Mouse (Mus musculus) ZHBTc4 (cell line): Measurements from ENCODE around the gene Hist1h2ap.
"Not testable (repeated sequence)": the region's sequence is repeated elsewhere in the genome, so short reads cannot be mapped to it uniquely, and the experiment has no call there.

ENCODE experiments used
- DNase-seq: peaks from one replicate; pipeline ENCODE4 v3.0.0-alpha.2; 2011; ENCODE audit warnings: low read depth, low spot score

The Hist1h2ap gene

DNA sequence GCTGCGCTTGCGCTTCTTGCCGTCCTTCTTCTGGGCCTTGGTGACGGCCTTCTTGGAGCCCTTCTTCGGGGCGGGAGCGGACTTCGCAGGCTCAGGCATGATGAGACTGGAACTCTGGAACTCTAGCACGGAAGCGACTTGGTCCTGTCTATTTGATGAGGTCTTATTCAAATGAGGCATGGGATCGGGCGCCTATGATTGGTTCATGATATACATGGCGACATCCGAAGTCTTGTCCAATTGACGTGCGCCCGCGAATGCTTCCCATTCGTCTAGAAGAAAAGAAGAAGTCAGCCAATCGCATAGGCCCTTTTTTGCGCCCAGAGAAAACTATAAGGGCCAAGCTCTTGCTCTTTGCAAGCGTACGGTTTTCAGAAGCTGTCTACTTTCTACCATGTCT, 23.2 kb downstream of the Hist1h2ap start, which contains the start of the genes Hist1h2bq and Hist1h2ao:
TSS of gene Hist1h2bq (minus strand) at position 125 of the 400 bp plus-strand sequence.
TSS of gene Hist1h2ao (plus strand) at position 393 of the 400 bp plus-strand sequence.
- DNase-seq = not testable (repeated sequence)

DNA sequence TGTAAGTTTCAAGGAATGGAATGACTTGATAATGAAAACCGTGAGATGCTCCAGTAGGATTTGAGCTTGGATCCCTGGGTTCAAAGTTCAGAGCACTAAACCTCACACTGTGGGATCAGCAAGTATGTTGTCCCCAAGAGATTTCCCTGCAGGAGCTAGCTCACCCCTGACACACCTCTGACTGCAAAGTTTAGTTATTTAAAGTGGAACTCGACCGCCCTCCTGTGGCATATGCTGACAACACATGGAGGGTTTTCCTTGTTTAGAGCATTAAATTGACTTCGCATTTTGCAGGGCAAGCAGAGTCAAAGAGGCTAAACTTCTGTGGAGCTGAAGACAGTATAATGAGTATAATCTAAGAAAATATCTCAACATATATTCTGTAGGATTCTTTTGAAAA, 30.2 kb downstream of the Hist1h2ap start:
- not testable (repeated sequence) for DNase-seq

DNA sequence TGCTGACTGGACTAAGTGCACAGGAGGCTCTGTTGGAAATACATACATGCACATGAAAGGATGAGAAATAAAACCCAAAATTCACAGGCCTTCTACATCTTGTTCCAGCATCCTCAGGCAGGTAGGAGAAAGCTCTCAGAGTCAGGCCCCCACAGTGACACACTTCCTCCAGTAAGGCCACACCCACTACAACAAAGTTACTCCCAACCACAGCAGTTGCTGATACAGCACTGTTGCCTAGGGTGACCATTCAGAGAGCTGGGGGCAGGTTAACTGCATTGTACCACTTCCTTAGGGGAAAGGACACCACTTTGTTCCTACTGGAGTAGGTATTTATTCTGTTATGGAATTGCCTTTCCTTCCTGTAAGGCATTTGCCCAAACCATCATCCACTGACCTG, 36.1 kb downstream of the Hist1h2ap start:
- DNase-seq = not testable (repeated sequence)

DNA sequence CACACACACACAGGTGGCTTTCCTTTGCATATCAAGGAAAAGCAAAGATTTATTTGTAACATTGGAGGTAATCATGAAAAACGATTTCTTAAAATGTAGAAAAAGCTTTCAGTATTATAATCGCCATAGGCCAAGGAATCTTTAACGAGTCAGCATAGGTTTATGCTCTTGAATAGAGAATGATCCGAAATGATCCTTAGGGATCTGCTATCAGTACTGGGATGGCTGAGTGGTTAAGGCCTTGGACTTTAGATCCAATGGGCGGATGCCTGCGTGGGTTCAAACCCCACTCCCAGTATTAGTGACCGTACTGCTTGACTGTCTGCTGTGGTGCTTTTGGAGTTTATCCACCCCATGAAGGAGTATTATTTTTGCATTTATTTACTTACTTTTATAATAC, 37.7 kb downstream of the Hist1h2ap start:
- peak; percentile 43 for DNase-seq

DNA sequence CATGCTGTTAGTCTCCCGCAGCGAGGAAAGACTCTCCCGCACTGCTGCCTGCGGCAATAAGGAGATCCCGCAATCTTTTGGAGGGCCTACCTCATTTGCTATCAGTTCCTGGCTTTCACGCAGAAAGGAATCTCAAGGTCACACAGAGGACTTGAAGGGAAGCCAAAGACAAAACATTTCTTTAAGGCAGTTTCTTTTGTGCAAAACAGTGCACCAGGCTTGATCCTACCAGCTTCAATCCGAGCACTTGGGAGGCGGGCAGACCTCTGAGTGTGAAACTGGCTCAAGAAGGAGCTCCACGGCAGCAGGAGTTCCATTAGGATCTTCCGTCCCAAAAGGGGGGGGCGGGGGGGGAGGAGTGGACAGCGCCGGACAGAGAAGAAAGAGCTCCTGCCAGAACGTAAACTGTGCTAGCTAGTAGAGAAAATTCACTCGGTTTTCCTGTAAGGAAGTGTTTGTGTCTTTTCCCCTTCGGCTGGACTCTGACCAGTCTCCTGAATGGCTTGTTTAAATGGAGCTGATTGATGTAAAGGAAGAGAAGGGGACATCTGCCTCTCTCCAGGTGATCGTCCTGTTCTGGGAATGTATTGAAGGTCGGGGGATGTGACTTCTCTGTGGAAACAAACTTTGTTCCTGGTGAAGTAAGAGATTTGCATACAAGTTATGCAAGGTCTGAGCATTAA, 42.6 kb downstream of the Hist1h2ap start:
- DNase-seq = peak; percentile 91

DNA sequence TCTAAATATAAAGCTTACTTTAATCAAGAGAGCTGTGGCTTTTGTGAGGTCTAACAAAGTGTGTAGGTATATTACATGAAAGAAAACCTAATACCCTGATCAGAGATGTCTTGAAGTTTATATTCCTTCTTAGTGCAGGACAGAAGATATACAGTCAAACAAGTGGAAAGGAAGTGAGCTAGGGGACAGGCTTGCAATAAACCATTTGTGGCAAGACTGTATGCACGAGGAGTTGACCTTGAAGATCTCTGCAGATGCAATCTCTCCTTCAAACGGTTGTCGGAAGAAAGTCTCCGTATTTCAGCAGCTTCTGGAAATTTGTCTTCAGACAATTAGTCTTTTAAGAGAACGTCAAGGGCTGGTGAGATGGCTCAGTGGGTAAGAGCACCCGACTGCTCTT, 43.4 kb downstream of the Hist1h2ap start:
- peak; percentile 25 for DNase-seq

DNA sequence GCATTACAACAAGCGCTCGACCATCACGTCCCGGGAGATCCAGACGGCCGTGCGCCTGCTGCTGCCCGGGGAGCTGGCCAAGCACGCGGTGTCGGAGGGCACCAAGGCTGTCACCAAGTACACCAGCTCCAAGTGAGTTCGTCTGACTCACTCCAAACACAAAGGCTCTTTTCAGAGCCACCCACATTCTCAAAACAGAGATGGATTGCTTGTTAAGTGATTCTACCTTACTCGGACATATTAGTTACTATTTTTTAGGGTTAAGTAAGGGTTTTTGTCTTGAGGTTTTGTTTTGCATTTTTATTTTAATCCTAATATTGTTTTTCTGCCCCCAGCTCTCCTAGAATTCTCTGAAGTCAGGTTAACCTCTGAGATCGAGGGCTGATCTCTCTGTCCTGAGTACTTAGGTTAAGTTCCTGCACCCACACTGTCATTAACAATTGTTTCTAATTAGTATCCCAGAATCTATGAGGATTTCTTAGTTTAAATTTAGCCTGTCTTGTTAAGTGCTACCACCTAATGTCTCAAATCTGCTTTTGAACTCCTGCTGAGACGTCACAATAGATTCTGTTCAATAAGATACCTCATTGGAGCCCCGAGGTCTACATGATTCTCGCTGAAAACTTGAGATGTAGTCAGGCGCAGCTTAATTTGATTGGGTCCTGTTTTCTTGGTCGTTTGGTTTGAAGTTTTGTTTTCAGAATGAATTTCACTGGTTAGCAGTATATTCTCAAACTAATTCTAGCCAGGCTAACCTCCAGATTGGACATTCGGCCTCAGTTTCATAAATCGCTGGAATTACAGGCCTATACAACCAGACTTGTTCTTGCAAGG, 45.3 kb downstream of the Hist1h2ap start:
- peak; percentile 44 for DNase-seq

DNA sequence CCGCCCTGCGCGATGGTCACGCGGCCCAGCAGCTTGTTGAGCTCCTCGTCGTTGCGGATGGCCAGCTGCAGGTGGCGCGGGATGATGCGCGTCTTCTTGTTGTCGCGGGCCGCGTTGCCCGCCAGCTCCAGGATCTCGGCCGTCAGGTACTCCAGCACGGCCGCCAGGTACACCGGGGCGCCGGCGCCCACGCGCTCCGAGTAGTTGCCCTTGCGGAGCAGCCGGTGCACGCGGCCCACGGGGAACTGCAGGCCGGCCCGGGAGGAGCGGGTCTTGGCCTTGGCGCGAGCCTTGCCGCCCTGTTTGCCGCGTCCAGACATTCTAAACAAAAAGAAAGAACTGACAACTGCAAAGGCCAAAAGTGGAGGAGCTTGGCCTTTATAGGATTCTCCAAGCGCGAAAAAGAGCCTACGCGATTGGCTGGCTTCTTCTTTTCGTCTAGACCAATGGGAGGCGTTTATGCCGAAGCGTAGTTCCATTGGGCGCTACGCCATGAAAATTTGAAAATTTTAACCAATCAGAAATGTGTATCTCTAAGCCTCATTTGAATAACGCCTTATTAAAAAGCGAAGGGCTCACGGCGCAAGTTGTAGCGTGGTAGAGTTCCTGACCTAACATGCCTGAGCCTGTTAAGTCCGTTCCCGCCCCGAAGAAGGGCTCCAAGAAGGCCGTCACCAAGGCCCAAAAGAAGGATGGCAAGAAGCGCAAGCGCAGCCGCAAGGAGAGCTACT, 46.2 kb downstream of the Hist1h2ap start, which contains the start of the genes Hist1h2an and Hist1h2bp:
TSS of gene Hist1h2an (minus strand) at position 320 of the 731 bp plus-strand sequence.
TSS of gene Hist1h2bp (plus strand) at position 563 of the 731 bp plus-strand sequence.
- peak; percentile 97 for DNase-seq

DNA sequence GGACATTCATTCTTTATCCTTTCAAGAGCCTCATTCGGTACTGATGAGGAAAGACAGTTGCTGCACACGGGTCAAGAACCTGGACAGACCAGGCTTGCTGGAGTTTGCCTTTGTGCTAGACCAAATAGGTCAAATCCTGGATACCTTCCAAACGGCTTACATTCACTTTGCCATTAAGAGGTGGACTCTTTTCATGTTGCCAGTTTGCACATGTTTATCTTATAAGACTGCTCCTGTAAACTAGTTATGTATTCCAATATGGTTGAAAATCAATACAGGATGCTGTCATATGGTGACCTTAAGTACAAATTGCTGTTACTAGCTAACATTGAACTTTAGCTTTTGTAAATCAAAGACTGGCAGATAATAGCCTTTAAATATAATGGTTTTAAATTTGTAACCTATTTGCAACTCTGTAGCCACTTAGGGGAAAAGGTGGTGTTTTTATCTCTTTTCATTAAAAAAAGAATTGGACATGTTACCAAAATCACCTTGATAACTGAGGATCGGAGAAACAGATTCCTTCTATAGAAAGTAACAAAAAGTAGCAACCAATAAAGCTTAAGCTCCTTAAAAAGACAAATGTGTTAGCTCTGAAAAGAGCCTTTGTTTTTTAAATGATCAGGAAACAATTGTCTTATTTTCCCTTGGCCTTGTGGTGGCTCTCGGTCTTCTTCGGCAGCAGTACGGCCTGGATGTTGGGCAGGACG, 47.0 kb downstream of the Hist1h2ap start:
- peak; percentile 72 for DNase-seq

DNA sequence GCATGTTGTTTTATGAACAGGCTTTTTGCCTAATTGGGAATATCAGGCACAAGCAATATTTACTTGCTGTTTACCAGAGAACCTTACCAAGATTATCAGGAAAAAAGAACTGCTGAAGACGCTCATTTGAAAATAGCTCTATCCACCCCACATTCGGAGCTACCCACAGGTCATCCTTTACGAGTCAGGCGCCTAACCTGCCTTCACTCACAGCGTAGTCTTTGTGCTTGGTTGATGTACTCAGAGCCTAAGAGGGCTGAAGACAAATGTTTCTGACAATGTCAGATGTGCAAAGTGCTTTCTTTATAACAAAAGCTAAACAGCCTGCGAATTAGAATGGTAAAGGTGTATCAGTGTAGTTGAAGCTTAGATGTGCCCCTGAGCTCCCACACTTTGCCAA, 49.0 kb downstream of the Hist1h2ap start:
- DNase-seq = peak; percentile 14

DNA sequence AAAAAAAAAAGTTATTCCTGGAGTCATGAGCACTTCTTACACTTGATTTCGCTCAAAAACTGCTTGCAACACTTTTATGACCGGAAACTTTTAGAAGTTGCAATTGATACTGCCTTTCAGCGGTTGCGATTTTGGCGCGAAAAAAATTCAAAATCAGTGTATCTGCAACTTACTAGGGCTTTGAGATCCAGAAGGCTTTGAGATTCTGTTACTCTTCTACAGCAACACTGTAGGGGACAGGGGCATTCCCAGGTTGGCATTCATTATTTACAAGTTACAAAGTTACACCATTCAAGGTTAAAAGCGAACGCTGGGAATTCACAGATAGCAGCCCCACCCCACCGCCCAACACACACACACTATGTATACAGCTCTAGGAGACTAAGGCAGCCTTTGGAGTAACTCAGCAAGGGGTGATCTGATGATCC, 49.6 kb downstream of the Hist1h2ap start:
- peak; percentile 85 for DNase-seq

DNA sequence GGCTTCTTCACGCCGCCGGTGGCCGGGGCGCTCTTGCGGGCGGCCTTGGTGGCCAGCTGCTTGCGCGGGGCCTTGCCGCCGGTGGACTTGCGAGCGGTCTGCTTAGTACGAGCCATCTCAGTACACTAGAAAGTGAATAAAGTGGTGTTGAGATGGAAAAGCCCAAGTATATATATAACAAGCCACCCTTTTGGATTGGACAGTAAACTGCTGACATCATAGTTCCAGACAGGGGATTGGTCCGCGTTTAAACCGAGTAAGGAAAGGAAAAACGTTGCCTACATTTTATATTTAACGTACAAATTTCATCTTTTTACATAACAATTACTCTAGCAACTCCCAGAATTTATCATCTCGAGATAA, 50.1 kb downstream of the Hist1h2ap start, which contains the start of gene Hist1h3i:
TSS of gene Hist1h3i (minus strand) at position 116 of the 363 bp plus-strand sequence.
- peak; percentile 90 for DNase-seq
